Mouse (Mus musculus) heart, adult 2 months (tissue): ENCODE measurements around the gene Gpr107.
A peak's percentile ranks its signal among the peaks of the same experiment; 100 is the strongest.

Experiments used
- CTCF ChIP-seq: fragments of 200-600 bp; IDR thresholded peaks from 2 replicates; pipeline ENCODE4 v1.8.1; 2022; ENCODE audit warnings: antibody characterized with exemption, mild to moderate bottlenecking, moderate library complexity
- EP300 ChIP-seq: fragments of 200-500 bp; IDR thresholded peaks from 2 replicates; pipeline ENCODE4 v1.6.1; 2011; ENCODE audit warnings: low read depth, low read length, control low read depth; ENCODE audit not compliant: insufficient read depth
- POLR2A ChIP-seq: fragments of 200-500 bp; IDR thresholded peaks from 2 replicates; pipeline ENCODE4 v1.6.1; 2011; ENCODE audit warnings: mild to moderate bottlenecking, low read depth, low read length, control low read depth; ENCODE audit not compliant: insufficient read depth

- TF ChIP-seq EP300 (no peak), CTCF (peak; percentile 43), POLR2A (no peak)
Observed at GRCm38 (mm10) chr2:31130815-31131299, 21.3 kb upstream of the Gpr107 start.
